Mouse (Mus musculus): ENCODE measurements around the gene Gal3st1. TPM values are rescaled to one million over a fixed set of nuclear protein-coding genes. Genes with fewer than 3 reads are reported as not detected.

The Gal3st1 gene
- total RNA-seq, 2 experiments from 2014 or later = 8.4 to 9.1 TPM

DNA sequence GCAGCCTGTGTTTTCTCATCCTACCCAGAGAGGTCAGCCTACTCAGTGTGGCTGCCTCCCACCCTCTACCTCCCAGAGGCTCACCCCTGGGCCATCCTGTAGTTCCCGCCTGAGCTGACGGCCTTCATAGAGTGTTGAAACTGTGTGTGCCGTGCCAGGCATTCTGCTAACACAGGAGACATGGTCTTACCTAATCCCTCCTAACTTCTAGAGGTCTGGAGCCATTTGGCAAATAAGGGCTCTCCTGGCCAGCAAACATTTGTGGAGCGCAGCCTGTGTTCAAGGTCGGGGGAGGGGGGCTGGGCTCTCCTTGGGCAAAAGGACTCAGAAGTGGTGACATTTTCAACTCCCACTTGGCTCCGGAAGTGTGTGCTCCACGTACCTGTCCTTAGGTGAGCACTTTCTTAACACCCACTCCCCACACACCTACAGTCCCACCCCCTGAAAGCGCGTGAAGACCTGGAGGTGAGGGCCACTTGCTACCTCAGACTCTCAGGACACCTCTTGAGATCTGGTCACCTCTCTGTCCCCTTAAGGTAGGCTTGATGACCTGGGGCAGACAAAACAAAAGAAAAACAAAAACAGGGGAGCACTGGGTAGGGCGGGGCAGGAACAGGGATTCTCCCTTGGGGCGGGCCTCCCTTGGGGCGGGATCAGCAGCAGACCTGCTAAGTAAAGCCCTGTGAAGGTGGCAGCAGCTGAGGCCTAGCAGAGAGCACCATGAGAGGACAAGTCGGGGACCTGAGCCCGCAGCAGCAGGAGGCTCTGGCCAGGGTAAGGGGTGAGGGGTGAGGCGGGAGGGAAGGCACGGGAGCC is 47.9 kb downstream of the Gal3st1 start, which contains the start of gene Sec14l4:
Gene Sec14l4 (plus strand): TSS at position 337 of the 816 bp plus-strand sequence.
- no peak for DNase-seq (ENCODE audit: low spot score in 2 of 2)

- no peak for DNase-seq (ENCODE audit: low spot score in 2 of 2)
Observed at GRCm38 (mm10) chr11:4031961-4032360, 48.5 kb downstream of the Gal3st1 start.

DNA sequence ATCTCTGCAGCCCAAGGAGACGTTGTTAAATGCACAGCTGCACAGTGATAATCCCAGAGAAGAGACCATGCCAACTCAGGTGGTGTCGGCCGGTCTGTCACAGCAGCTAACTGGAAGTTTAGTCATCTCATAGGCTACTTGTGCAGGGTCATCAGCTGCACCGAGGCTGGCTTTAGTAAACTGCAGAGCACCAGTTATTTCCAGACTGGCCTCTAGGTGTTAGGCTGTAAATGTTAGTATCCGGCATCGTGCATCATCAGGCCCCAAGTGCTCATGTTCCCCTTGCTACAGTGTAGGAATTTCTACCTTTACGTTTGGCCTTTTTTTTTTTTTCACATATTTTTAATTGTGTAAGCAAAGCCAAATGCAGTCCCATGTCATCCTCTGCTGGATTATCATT is 50.0 kb downstream of the Gal3st1 start:
- no peak for DNase-seq (ENCODE audit: low spot score in 2 of 2)

- DNase-seq (ENCODE audit: low spot score in 2 of 2) = no peak
Observed at GRCm38 (mm10) chr11:4034169-4034568, 50.7 kb downstream of the Gal3st1 start.

DNA sequence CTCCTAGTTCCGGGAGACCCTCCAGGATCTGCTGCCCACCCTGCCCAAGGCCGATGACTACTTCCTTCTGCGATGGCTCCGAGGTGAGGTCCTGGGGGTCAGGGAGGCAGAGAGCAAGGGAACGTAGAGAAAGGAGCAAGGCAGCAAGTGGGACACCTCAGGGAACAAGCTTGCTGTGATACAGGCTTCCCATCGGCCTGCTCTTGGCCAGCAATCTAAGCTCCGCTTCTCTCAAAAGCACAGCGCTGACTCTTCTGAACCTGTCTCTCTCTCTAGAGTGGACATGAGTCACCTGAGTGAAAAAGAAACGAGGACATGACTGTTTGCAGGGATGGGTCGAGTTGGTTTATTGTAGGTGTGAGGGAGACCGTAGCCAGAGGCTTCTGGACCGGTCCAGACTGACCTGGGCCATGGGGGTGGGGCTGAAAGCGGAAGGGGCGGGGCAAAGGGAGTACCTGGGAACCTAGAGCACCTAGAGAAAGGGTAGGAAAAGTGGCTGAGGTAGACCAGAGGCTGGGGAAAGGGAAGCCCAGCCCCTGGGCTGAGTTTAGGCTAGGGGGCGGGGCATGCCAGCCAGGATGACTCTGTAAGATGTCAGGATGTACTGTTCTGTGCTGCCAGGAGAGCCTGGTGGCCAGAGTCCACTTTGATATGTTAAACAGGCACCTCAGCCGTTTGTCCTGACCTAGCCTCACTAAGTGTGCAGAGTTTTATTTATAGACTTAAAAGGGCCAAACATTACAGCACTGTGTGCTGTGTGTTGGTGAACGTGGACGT is 51.9 kb downstream of the Gal3st1 start:
- DNase-seq (ENCODE audit: low spot score in 2 of 2) = no peak

DNA sequence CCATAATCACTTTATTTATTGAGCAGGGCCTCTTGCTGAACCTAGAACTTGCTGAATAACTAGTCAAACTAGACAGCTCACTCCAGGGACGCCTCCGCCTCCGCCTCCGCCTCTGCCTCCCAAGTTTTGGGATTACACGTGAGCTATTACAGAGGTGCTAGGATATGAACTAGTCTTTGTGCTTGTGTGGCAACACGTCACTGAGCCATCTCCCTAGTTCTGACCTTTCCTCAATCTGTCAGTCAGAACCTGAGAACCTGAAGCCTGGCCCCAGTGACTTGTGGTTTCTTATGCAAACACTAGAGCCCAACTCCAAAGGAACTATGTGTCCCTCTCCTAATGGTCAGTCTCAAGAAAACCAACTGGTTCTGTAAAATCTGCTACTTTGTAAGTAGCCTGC is 52.5 kb downstream of the Gal3st1 start:
- no peak for DNase-seq (ENCODE audit: low spot score in 2 of 2)

DNA sequence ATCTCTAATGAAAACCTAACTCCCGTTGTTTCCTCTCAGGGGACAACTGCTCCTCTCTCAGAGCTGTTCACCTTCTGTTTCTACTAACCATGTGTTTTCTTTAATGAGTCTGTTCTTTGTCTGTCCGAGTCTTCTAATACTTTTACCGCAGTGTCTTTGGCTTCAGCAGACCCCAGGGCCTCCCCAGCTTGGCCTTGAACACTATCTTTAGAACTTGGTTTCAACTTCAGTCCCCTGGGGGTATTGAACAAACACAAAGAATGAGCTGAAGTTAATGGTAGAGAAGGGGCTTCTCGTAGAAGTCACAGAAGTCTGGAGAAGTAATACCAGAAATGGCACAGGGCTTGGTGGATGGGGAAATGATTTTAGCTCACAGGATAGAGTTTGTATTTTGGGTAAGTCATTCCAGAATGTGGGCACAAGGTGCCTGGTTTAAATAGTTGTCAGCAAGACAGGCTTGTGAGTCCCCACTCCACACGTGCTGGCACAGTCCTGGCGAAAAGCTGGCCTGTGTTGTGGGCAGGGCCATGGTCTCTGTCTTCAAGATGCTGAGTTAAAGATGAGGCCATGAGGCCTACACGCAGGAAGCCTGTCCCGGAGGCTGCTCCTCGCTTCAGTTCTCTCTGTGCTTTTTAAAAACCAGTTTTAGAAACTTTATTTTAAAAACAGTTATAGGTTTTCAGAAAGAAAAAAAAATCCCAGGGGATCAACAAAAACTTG is 53.1 kb downstream of the Gal3st1 start:
- DNase-seq (ENCODE audit: low spot score in 2 of 2) = no peak

DNA sequence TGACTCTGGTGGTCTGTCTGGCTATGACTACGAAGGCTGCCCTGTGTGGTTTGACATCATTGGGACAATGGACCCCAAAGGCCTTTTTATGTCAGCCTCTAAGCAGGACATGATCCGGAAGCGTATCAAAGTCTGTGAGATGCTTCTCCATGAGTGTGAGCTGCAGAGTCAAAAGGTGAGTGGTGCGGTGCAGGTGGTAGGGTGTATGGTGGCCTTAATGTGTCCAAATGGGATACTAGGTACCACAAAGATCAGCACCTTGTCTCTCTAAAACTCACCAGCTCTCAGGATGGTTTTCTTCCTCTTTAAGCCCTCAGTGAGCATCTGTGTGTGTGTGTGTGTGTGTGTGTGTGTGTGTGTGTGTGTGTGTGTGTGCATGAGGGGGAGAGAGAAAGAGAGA is 56.5 kb downstream of the Gal3st1 start:
- no peak for DNase-seq (ENCODE audit: low spot score in 2 of 2)

GRCm38 (mm10) chr11:4041123-4041625 is 57.7 kb downstream of the Gal3st1 start:
- DNase-seq (ENCODE audit: low spot score in 2 of 2) = no peak

DNA sequence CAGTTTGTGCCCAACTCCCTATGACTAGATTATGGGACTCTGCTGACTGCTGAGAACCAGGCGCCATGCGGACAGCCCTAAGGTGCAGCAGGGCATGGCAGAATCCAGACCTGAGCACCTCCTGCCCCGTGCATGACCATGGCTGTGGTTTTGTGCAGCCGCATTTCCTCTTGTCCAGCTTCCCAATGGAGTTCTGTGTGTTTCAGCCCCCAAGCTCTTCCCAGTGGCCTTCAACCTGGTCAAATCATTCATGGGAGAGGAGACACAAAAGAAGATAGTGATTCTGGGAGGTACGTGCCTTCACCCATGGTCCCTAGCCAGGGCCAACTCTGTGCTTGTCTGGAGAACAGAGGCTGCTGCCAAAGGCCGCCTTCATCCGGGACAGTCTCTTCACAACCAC is 59.6 kb downstream of the Gal3st1 start:
- DNase-seq (ENCODE audit: low spot score in 2 of 2) = no peak

DNA sequence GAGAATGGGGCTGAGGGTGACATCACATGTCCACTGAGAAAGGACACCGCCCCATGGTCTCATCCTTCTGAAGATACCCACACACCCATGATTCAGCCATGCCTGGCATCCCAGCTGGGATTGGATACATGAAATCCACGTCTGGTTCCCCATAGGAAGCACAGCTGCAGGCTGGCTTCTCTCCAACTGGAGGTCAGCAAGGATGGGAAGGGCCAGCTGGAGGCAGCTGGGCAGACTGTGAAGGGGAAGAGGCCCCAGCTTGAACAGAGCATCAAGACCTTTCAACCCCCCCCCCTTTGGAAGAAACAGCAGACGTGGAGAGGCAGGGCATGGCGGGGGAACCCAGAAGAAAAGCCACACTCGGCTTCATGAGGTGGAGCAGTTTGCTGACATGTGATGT is 63.1 kb downstream of the Gal3st1 start:
- DNase-seq (ENCODE audit: low spot score in 2 of 2) = no peak

- DNase-seq (ENCODE audit: low spot score in 2 of 2) = no peak
Observed at GRCm38 (mm10) chr11:4047766-4048165, 64.3 kb downstream of the Gal3st1 start.

DNA sequence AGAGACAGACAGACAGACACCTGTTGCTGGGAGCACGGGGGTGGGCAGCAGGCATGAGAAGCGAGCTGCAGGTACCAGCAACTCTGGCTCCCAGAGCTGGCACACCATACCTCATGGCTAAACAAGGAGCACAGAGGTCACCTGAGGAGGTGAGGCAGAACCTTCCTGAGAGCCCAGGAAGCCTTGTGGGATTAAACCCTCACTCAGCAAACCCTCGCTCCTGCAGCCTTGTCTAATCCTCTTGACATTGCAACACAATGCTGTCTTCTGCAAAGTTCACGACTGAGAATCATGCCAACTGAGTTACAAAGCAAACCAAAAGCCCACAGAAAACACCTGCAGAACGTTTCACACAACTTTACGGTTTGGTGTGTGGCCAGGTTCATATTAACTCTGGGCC is 65.0 kb downstream of the Gal3st1 start:
- no peak for DNase-seq (ENCODE audit: low spot score in 2 of 2)

Other genes starting within 250 kb of the Gal3st1 start
- gene Osbp2, start 119.7 kb upstream of the Gal3st1 start, total RNA-seq (2021) = 100 to 1,000 TPM; 132 to 142 TPM
- under 1 TPM; 0.37 to 0.54 TPM for gene 4921536K21Rik, start 88.5 kb upstream of the Gal3st1 start, total RNA-seq (2021)
- 10 to 100 TPM; 19.9 to 24.0 TPM for gene Dusp18, start 88.4 kb upstream of the Gal3st1 start, total RNA-seq (2021)
- 10 to 100 TPM; 19.0 to 20.0 TPM for gene Slc35e4, start 69.0 kb upstream of the Gal3st1 start, total RNA-seq (2021)
- gene Tcn2, start 51.5 kb upstream of the Gal3st1 start, total RNA-seq (2021) = 10 to 100 TPM; 15.9 to 19.6 TPM
- gene Pes1, start 19.7 kb upstream of the Gal3st1 start, total RNA-seq (2021) = 10 to 100 TPM; 40.0 to 43.2 TPM
- not detected for gene 4930556J24Rik, start 6.9 kb upstream of the Gal3st1 start, total RNA-seq (2021)
- not detected for gene Sec14l4, start 47.8 kb downstream of the Gal3st1 start, total RNA-seq (2021)
- gene Sec14l3, start 81.2 kb downstream of the Gal3st1 start, total RNA-seq (2021) = 1 to 10 TPM; 1.8 to 2.2 TPM
- gene Mtfp1, start 111.8 kb downstream of the Gal3st1 start, total RNA-seq (2021) = 10 to 100 TPM; 95.0 to 97.3 TPM
- 10 to 100 TPM; 39.6 to 40.9 TPM for gene Sec14l2, start 139.8 kb downstream of the Gal3st1 start, total RNA-seq (2021)
- gene Rnf215, start 151.6 kb downstream of the Gal3st1 start, total RNA-seq (2021) = 10 to 100 TPM; 27.1 to 30.8 TPM
- gene Ccdc157, start 176.7 kb downstream of the Gal3st1 start, total RNA-seq (2021) = 10 to 100 TPM; 16.6 to 17.6 TPM
- gene Sf3a1, start 176.7 kb downstream of the Gal3st1 start, total RNA-seq (2021) = 10 to 100 TPM; 73.1 to 74.1 TPM
- 10 to 100 TPM; 30.5 to 30.7 TPM for gene Tbc1d10a, start 203.2 kb downstream of the Gal3st1 start, total RNA-seq (2021)
- 1 to 10 TPM; 3.1 to 3.2 TPM for gene Castor1, start 234.6 kb downstream of the Gal3st1 start, total RNA-seq (2021)